Mouse (Mus musculus) midbrain, embryonic 15.5 days (tissue): ENCODE measurements around the gene Ckap4. TPM values are rescaled to one million over a fixed set of nuclear protein-coding genes. Genes with fewer than 3 reads are reported as not detected.

Source experiments
- ATAC-seq: fragments of 200-750 bp; cut with Nextera tagmentation; replicated peaks from 2 replicates; pipeline ENCODE4 v1.8.0; 2017; ENCODE audit warnings: moderate TSS enrichment
- H3K27ac ChIP-seq: fragments of 300-500 bp; sonication (generic); 2 replicates; pipeline ENCODE4 v1.5.1; 2015; ENCODE audit warnings: mild to moderate bottlenecking, inconsistent platforms
- H3K27me3 ChIP-seq: fragments of 300-500 bp; sonication (generic); replicated peaks from 2 replicates; pipeline ENCODE4 v1.6.1; 2015; ENCODE audit warnings: inconsistent platforms
- H3K36me3 ChIP-seq: fragments of 300-500 bp; sonication (generic); replicated peaks from 2 replicates; pipeline ENCODE4 v1.6.1; 2015; ENCODE audit warnings: inconsistent platforms
- H3K4me1 ChIP-seq: fragments of 300-500 bp; sonication (generic); 2 replicates; pipeline ENCODE4 v1.6.1; 2015; ENCODE audit warnings: inconsistent platforms
- H3K4me2 ChIP-seq: fragments of 300-500 bp; sonication (generic); 2 replicates; pipeline ENCODE4 v1.6.1; 2015; ENCODE audit warnings: inconsistent platforms, mild to moderate bottlenecking, moderate library complexity
- H3K4me3 ChIP-seq: fragments of 300-500 bp; sonication (generic); 2 replicates; pipeline ENCODE4 v1.5.1; 2015; ENCODE audit warnings: mild to moderate bottlenecking, inconsistent platforms
- H3K9ac ChIP-seq: fragments of 300-500 bp; sonication (generic); 2 replicates; pipeline ENCODE4 v1.6.1; 2015; ENCODE audit warnings: mild to moderate bottlenecking, inconsistent platforms
- H3K9me3 ChIP-seq: fragments of 300-500 bp; sonication (generic); 2 replicates; pipeline ENCODE4 v1.6.1; 2016; ENCODE audit warnings: inconsistent platforms
- WGBS: fragments of 180-500 bp; shearing (Covaris S2); methylation state at CpG from one replicate; pipeline ENCODE4 v1.1.7; 2015; ENCODE audit warnings: mixed read lengths; 5-methylcytosine and 5-hydroxymethylcytosine counted together
- polyA plus RNA-seq: library from polyadenylated mRNA; unstranded; fragments of >200 nt; fragmentation: Nextera tagmentation; extraction: Ambion mirVana; gene quantifications from 2 replicates; pipeline ENCODE4 v1.2.1, GENCODE M21; 2015

The Ckap4 gene
- 53.2 and 56.3 TPM in 2 replicates for polyA plus RNA-seq

DNA sequence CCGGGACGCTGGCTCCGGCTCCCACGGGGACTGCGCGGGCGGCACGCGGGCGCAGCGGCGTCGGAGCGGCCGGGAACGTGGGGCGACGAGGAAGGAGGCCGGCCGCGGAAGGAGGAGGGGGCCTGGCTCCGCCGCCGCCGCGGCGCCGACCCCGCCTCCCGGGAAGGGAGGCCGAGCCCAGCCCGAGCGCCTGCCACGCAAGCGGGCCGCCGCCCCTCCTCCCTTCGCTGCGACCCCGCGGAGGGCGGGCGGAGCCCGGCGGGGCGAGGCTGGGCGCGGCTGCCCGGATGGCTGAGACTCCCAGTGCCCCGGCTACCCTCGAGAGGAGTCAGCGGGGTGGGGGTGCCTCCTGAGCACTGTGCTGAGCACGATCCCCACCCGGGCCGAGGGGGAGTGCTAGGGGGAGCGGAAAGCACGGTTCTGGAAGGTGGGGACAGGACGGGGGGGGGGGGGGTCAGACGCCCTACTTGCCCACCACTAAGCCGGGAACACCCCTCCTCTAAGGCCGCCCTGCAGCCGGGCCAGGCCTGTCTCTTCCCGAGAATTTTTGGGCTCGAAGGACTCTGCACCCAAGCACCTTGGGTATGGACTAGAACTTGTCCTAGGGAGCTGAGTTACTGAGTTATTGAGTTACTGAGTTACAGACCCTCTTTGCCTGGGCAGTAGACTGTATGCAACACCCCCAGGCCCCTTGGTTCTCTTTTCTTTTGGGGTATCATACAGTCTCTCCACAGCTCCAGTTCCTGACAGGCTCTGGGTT lies at the start of gene Ckap4:
Ckap4 (minus strand) TSS at position 151 of the 760 bp plus-strand sequence.
- Histone ChIP-seq H3K27ac (peak within 1 kb of the TSS; percentile 81), H3K9me3 (no peaks in the 10 kb centered on the region), H3K4me3 (peak within 1 kb of the TSS; percentile 83), H3K4me1 (peaks cover 40% of the 10 kb centered on the region), H3K27me3 (no peaks in the 10 kb centered on the region), H3K36me3 (no peaks in the 10 kb centered on the region), H3K9ac (peak within 1 kb of the TSS; percentile 74), H3K4me2 (peak within 1 kb of the TSS; percentile 61)
- WGBS, result 0% methylated on average over 53 of the region's 64 CpGs
- ATAC-seq, result peak; percentile 88

GRCm38 (mm10) chr10:84582236-84582635 lies 48.4 kb upstream of the Ckap4 start:
- peaks cover 10% of the 10 kb centered on the region for H3K4me1 ChIP-seq
- no peak overlapping the region for H3K4me3 ChIP-seq
- H3K27me3 ChIP-seq, result peaks cover 4% of the 10 kb centered on the region; the same call in 1 of the 2 replicates
- H3K4me2 ChIP-seq, result no peak overlapping the region
- H3K36me3 ChIP-seq, result no peaks in the 10 kb centered on the region
- H3K9me3 ChIP-seq, result no peaks in the 10 kb centered on the region
- ATAC-seq, result no peak
- 77% methylated on average over 7 of the region's 7 CpGs for WGBS
- no peak overlapping the region for H3K27ac ChIP-seq
- H3K9ac ChIP-seq, result no peak overlapping the region

DNA sequence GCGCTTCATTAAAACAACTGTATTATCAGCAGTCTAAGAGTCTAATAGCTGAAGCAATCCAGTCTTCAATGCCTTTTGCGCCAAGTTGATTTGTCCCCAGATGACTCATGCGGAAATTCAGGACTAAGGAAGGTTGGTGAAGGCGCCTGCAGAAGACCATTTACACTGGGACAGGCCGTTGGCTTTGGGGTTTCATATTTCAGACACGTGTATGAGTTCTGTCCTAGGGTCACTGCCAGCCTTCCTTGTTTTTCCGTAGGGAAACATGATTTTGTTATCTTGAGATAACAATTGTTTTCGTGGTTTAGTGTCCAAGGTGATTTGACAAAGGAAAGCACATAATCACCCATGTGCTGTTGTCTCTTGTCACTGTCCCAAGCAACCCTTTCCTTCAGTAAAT lies 47.3 kb upstream of the Ckap4 start:
- H3K27ac ChIP-seq, result no peak overlapping the region
- no peak overlapping the region for H3K4me3 ChIP-seq
- no peak overlapping the region for H3K9ac ChIP-seq
- no peaks in the 10 kb centered on the region for H3K36me3 ChIP-seq
- H3K4me1 ChIP-seq, result peaks cover 12% of the 10 kb centered on the region
- no peak overlapping the region for H3K4me2 ChIP-seq
- ATAC-seq, result no peak
- peaks cover 4% of the 10 kb centered on the region; the same call in 1 of the 2 replicates for H3K27me3 ChIP-seq
- no peaks in the 10 kb centered on the region for H3K9me3 ChIP-seq
- WGBS, result 84% methylated on average over 8 of the region's 8 CpGs

DNA sequence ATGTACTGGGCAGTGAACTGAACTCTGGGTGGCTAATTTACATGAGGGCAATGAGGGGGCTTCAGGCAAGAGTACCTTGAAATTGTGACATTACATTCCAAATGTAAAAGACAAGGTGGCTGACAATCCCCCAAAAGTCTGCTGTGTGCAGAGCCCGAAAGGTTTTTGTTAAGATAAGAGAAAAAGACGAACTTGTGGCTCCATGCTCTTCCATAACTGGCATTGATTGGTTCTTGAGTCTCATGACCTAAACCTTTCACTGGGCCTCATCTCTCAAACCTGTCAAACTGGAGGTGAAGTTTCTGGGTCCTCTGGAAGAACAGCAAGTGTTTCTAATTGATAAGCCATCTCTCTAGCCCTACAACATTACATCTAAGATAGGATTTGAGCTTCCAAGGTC lies 45.7 kb upstream of the Ckap4 start:
- 77% methylated on average over 2 of the region's 2 CpGs for WGBS
- Histone ChIP-seq H3K9ac (no peak overlapping the region), H3K4me1 (peaks cover 14% of the 10 kb centered on the region), H3K4me3 (no peak overlapping the region), H3K36me3 (no peaks in the 10 kb centered on the region), H3K27ac (no peak overlapping the region), H3K27me3 (peaks cover 7% of the 10 kb centered on the region; the same call in 1 of the 2 replicates), H3K4me2 (no peak overlapping the region), H3K9me3 (no peaks in the 10 kb centered on the region)
- no peak for ATAC-seq

- peaks cover 14% of the 10 kb centered on the region for H3K4me1 ChIP-seq
- H3K4me2 ChIP-seq, result no peak overlapping the region
- no peaks in the 10 kb centered on the region for H3K36me3 ChIP-seq
- ATAC-seq, result no peak
- no peak overlapping the region for H3K9ac ChIP-seq
- peaks cover 7% of the 10 kb centered on the region; the same call in 1 of the 2 replicates for H3K27me3 ChIP-seq
- no peaks in the 10 kb centered on the region for H3K9me3 ChIP-seq
- 85% methylated on average over 10 of the region's 10 CpGs for WGBS
- H3K27ac ChIP-seq, result no peak overlapping the region
- H3K4me3 ChIP-seq, result no peak overlapping the region
These were observed 44.9 kb upstream of the Ckap4 start for GRCm38 (mm10) chr10:84578738-84579137.

- Histone ChIP-seq H3K4me2 (peak overlapping the region; percentile 92), H3K9me3 (no peaks in the 10 kb centered on the region), H3K27me3 (peaks cover 10% of the 10 kb centered on the region; the same call in 1 of the 2 replicates), H3K4me3 (peak overlapping the region; percentile 90), H3K27ac (peak overlapping the region; percentile 75), H3K9ac (peak overlapping the region; percentile 74), H3K4me1 (peaks cover 14% of the 10 kb centered on the region), H3K36me3 (no peaks in the 10 kb centered on the region)
- ATAC-seq, result peak; percentile 74
- 4% methylated on average over 38 of the region's 38 CpGs for WGBS
These were observed 43.3 kb upstream of the Ckap4 start for GRCm38 (mm10) chr10:84577071-84577727.

DNA sequence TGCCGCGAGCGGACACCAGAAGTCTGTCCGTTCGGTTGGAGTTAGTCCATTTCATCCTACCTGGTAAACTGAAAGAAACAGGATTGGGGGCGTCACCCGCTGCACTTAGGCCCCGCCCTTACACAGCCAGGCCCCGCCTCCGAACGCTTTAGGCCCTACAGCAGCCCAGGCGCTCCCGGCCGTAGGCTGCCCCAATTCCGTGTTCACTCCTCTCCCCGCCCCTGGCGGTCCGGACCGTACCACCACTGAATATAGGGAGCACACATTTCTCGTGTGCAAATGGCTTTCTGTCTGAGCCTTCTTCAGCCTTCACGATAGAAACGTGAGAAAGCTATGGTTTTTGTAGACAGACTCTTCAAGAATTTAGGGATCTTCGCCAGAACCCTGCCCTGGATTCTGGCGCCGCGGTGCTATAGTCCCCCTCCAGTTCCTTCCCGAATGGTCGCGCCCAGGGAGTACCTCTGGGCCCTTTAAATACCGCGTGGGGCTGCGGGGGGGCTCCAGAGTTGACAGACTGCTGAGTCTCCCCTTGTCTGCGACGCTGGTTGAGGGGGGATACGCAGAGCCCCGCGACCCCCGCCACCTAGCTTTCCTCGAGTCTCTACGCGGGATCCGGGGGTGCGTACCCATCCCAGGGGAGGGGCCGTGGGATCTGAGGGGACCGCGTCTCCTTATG lies 42.7 kb upstream of the Ckap4 start, which contains the start of gene Tcp11l2:
Tcp11l2 (plus strand) TSS at position 232 of the 676 bp plus-strand sequence.
- WGBS, result under 1% methylated on average over 46 of the region's 46 CpGs
- H3K4me1 ChIP-seq, result peaks cover 14% of the 10 kb centered on the region
- peak within 1 kb of the TSS; percentile 74 for H3K9ac ChIP-seq
- peak within 1 kb of the TSS; percentile 90 for H3K4me3 ChIP-seq
- ATAC-seq, result peak; percentile 99
- no peaks in the 10 kb centered on the region for H3K9me3 ChIP-seq
- H3K36me3 ChIP-seq, result no peaks in the 10 kb centered on the region
- peaks cover 10% of the 10 kb centered on the region; the same call in 1 of the 2 replicates for H3K27me3 ChIP-seq
- H3K4me2 ChIP-seq, result peak within 1 kb of the TSS; percentile 92
- H3K27ac ChIP-seq, result peak within 1 kb of the TSS; percentile 75

- no peaks in the 10 kb centered on the region for H3K36me3 ChIP-seq
- no peaks in the 10 kb centered on the region for H3K9me3 ChIP-seq
- ATAC-seq, result peak; percentile 83
- WGBS, result under 1% methylated on average over 14 of the region's 14 CpGs
- peaks cover 14% of the 10 kb centered on the region for H3K4me1 ChIP-seq
- H3K9ac ChIP-seq, result no peak overlapping the region
- H3K4me2 ChIP-seq, result peak overlapping the region; percentile 92
- peak overlapping the region; percentile 90 for H3K4me3 ChIP-seq
- H3K27ac ChIP-seq, result no peak overlapping the region
- peaks cover 10% of the 10 kb centered on the region; the same call in 1 of the 2 replicates for H3K27me3 ChIP-seq
These were observed 42.1 kb upstream of the Ckap4 start for GRCm38 (mm10) chr10:84576029-84576394.

DNA sequence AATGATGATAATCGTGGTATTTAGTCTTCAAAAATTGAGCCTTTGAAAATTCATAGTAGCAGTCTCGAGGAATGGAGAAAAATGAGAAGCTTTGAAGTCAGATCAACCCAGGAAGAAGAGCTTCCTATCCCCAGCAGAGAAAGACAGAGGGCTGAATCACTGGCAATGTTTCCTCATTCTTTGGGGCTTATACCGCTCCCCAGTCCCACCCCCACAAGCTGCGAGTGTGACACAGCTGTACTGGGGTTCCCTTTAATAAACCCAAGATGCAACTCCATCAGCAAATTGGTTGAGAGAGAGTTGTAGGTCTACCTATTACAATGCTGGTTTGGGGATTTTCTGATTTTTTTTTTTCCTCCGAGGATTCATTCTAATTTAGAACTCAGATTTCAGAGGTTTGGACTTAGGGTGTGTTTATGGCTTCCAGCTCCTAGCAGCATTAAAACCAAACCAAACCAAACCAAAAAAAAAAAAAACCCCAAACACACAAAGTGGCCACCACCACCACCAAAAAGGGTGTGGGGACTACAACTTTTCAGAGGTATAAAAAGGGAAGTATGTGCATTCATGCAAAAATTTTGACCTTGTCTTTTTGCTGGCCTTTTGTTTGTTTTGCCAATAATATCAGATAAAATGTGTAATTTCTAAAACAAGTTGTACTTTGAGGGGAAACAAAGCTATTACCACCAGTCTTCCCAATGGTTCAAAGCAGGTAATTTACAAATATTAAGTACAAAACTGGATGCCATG lies 40.0 kb upstream of the Ckap4 start:
- WGBS, result 63% methylated on average over 5 of the region's 5 CpGs
- H3K27ac ChIP-seq, result no peak overlapping the region
- H3K4me2 ChIP-seq, result no peak overlapping the region

GRCm38 (mm10) chr10:84571052-84571639 lies 37.3 kb upstream of the Ckap4 start:
- H3K36me3 ChIP-seq, result no peaks in the 10 kb centered on the region
- no peak for ATAC-seq
- H3K4me1 ChIP-seq, result 0 out of 2 replicates have a peak, but pooled peaks cover 2% of the 10 kb centered on the region
- no peak overlapping the region for H3K4me2 ChIP-seq
- H3K9me3 ChIP-seq, result no peaks in the 10 kb centered on the region
- 0 out of 2 replicates have a peak, but pooled peaks cover 5% of the 10 kb centered on the region for H3K27me3 ChIP-seq
- no peak overlapping the region for H3K27ac ChIP-seq
- 89% methylated on average over 10 of the region's 10 CpGs for WGBS
- no peak overlapping the region for H3K4me3 ChIP-seq
- H3K9ac ChIP-seq, result no peak overlapping the region

More for the DNA sequence above, 40.0 kb upstream of the Ckap4 start:
- Histone ChIP-seq H3K4me3 (no peak overlapping the region), H3K4me1 (peaks cover 14% of the 10 kb centered on the region), H3K9me3 (no peaks in the 10 kb centered on the region), H3K27me3 (peaks cover 9% of the 10 kb centered on the region; the same call in 1 of the 2 replicates), H3K36me3 (no peaks in the 10 kb centered on the region), H3K9ac (no peak overlapping the region)
- ATAC-seq, result no peak

GRCm38 (mm10) chr10:84564427-84564826 lies 30.6 kb upstream of the Ckap4 start:
- Histone ChIP-seq H3K27ac (no peak overlapping the region), H3K9me3 (no peaks in the 10 kb centered on the region), H3K27me3 (no peaks in the 10 kb centered on the region), H3K4me1 (no peaks in the 10 kb centered on the region), H3K4me3 (no peak overlapping the region), H3K9ac (no peak overlapping the region), H3K36me3 (no peaks in the 10 kb centered on the region), H3K4me2 (no peak overlapping the region)
- WGBS, result 84% methylated on average over 8 of the region's 8 CpGs
- ATAC-seq, result no peak
